Comparison of ENCODE assay signal across 8 mouse cellular contexts in genomic region chr5:123444069-123444468, GRCm38 (mm10). TPM values are rescaled to one million over a fixed set of nuclear protein-coding genes. Genes with fewer than 3 reads are reported as not detected.
DNase-seq lines count a peak whose midpoint lies in the region; ATAC-seq and TF ChIP-seq lines count a peak whose summit lies in the region.

No protein-coding gene starts in this region.

- no peak for TF ChIP-seq EP300 in MEL (IDR thresholded peaks at IDR 0.05; ENCODE audit: low read depth in 1 of 2, low read length in 2 of 2)

- no peaks in the 10 kb centered on the region for H3K27me3 ChIP-seq in MEL (ENCODE audit: control insufficient read depth in 1 of 2, insufficient read depth in 2 of 2, low read length in 2 of 2)

- WGBS in lung, adult 2 months: 56% methylated on average over 4 of the region's 4 CpGs

- H3K4me1 ChIP-seq in MEL (ENCODE audit: control insufficient read depth in 1 of 2, insufficient read depth in 2 of 2, low read length in 2 of 2): no peaks in the 10 kb centered on the region
- no peaks in the 10 kb centered on the region for H3K4me1 ChIP-seq in lung, adult 2 months (ENCODE audit: control insufficient read depth, insufficient read depth, low read length)

- no peak for TF ChIP-seq POLR2A in MEL (IDR thresholded peaks at IDR 0.05; ENCODE audit: control insufficient read depth in 1 of 2, insufficient read depth in 1 of 2, low read depth in 1 of 2, low read length in 2 of 2, poor library complexity in 1 of 2)
- TF ChIP-seq POLR2A in lung, adult 2 months (IDR thresholded peaks at IDR 0.05; ENCODE audit: borderline replicate concordance, extremely low read depth, low read depth, low read length): no peak

- no peak overlapping the region for H3K27ac ChIP-seq in MEL (ENCODE audit: control insufficient read depth, low read depth, low read length)

- H3K36me3 ChIP-seq in MEL (ENCODE audit: control insufficient read depth in 1 of 2, insufficient read depth in 2 of 2, low read length in 2 of 2): peaks cover 0 to 6% of the 10 kb centered on the region in 2 experiments; a peak in 2 of 4 replicates

- H3K9me3 ChIP-seq in MEL (replicated peaks; ENCODE audit: insufficient read depth, low read length): no peaks in the 10 kb centered on the region

- peak; percentile 78 for DNase-seq in CD4-positive, CD25-positive, alpha-beta regulatory T cell, adult 2 months (ENCODE audit: low read depth, low spot score)
- peak; percentile 72 for DNase-seq in MEL (ENCODE audit: low read depth, low spot score)
- peak; percentile 67 to 78 for DNase-seq in cerebellum, adult 18-20 months
- peak; percentile 70 to 85 for DNase-seq in frontal cortex, postnatal 36 days (ENCODE audit: low spot score in 2 of 2)
- DNase-seq in kidney, postnatal 36 days: peak; percentile 55 to 79
- peak; percentile 54 for DNase-seq in lung, adult 2 months
- peak; percentile 58 for DNase-seq in right cerebral cortex, postnatal 25 days

- TF ChIP-seq CTCF in MEL (IDR thresholded peaks at IDR 0.05 in 2 of 3, conservative IDR thresholded peaks at IDR 0.05 in 1 of 3; ENCODE audit: control insufficient read depth in 1 of 3, insufficient read depth in 1 of 3, low read depth in 2 of 3, low read length in 3 of 3, poor library complexity in 1 of 3, severe bottlenecking in 1 of 3): peak; percentile 89 to 95 (median 89)
- TF ChIP-seq CTCF in lung, adult 2 months (IDR thresholded peaks at IDR 0.05; ENCODE audit: insufficient read depth, low read length): peak; percentile 89

- no peak for ATAC-seq in CD4-positive, CD25-positive, alpha-beta regulatory T cell, adult 4 months

- H3K9ac ChIP-seq in MEL (ENCODE audit: control insufficient read depth, low read depth, low read length, poor library complexity, severe bottlenecking): no peak overlapping the region

- no peaks in the 10 kb centered on the region for H3K79me2 ChIP-seq in MEL (ENCODE audit: control insufficient read depth, insufficient read depth, low read length, poor library complexity)

- H3K4me3 ChIP-seq in MEL (ENCODE audit: control insufficient read depth in 1 of 2, insufficient read depth in 1 of 2, low read depth in 2 of 2, low read length in 2 of 2): no peak overlapping the region
- H3K4me3 ChIP-seq in lung, adult 2 months (replicated peaks; ENCODE audit: extremely low read depth, low read depth, low read length): no peak overlapping the region

- peak; percentile 79 for TF ChIP-seq RAD21 in MEL (IDR thresholded peaks at IDR 0.05; ENCODE audit: low read depth, low read length)

TF ChIP-seq in MEL, 35 proteins besides CTCF, POLR2A, EP300 and RAD21:
- TF ChIP-seq GABPA (IDR thresholded peaks at IDR 0.05; ENCODE audit: low read depth, low read length) (no peak), HCFC1 (IDR thresholded peaks at IDR 0.05; ENCODE audit: low read depth, low read length) (no peak), SMC3 (IDR thresholded peaks at IDR 0.05; ENCODE audit: low read depth, low read length) (peak; percentile 88), MYB (IDR thresholded peaks at IDR 0.05; ENCODE audit: low read depth, low read length) (no peak), USF2 (IDR thresholded peaks at IDR 0.05; ENCODE audit: borderline replicate concordance in 1 of 2, insufficient read depth in 1 of 2, low read depth in 1 of 2, low read length in 2 of 2) (no peak), TAL1 (IDR thresholded peaks at IDR 0.05; ENCODE audit: low read length) (no peak), JUND (IDR thresholded peaks at IDR 0.05; ENCODE audit: low read depth, low read length) (no peak), ZC3H11A (IDR thresholded peaks at IDR 0.05; ENCODE audit: low read depth, low read length) (peak; percentile 38), MYC (IDR thresholded peaks at IDR 0.05; ENCODE audit: low read depth, low read length) (no peak), E2F4 (IDR thresholded peaks at IDR 0.05; ENCODE audit: borderline replicate concordance, low read depth, low read length) (no peak), NRF1 (IDR thresholded peaks at IDR 0.05; ENCODE audit: insufficient read depth, low read depth, low read length, poor library complexity, severe bottlenecking) (no peak), MAZ (IDR thresholded peaks at IDR 0.05; ENCODE audit: low read depth, low read length) (no peak), MAFK (IDR thresholded peaks at IDR 0.05; ENCODE audit: borderline replicate concordance, low read depth, low read length) (no peak)

RNA-seq across cellular contexts. Expression of gene Lrrc43, which starts 45.0 kb away (rescaled TPM):
- polyA plus RNA-seq in CD4-positive, CD25-positive, alpha-beta regulatory T cell, adult 4 months (2017; shearing (Covaris generic)): not detected
- total RNA-seq in MEL (2012; rRNA removed): not detected in 2 replicates
- polyA plus RNA-seq in MEL (2012; ENCODE audit: insufficient read depth in 1 of 2, insufficient read length in 2 of 2, low read depth in 1 of 2, low replicate concordance in 2 of 2, missing spikeins in 1 of 2): not detected
- polyA plus RNA-seq in lung, adult 2 months (2012; rRNA removed): 3.4 and 3.8 TPM in 2 replicates

RNA-seq across cellular contexts. Expression of gene Il31, which starts 45.2 kb away (rescaled TPM):
- polyA plus RNA-seq in CD4-positive, CD25-positive, alpha-beta regulatory T cell, adult 4 months (2017; shearing (Covaris generic)): not detected
- not detected in 2 replicates for total RNA-seq in MEL (2012; rRNA removed)
- polyA plus RNA-seq in MEL (2012; ENCODE audit: insufficient read depth in 1 of 2, insufficient read length in 2 of 2, low read depth in 1 of 2, low replicate concordance in 2 of 2, missing spikeins in 1 of 2): not detected
- not detected in 2 replicates for polyA plus RNA-seq in lung, adult 2 months (2012; rRNA removed)

RNA-seq across cellular contexts. Expression of gene Mlxip, which starts 49.5 kb away (rescaled TPM):
- 10 to 100 TPM; 18.9 to 19.9 TPM for polyA plus RNA-seq in CD4-positive, CD25-positive, alpha-beta regulatory T cell, adult 4 months (2017; shearing (Covaris generic))
- total RNA-seq in MEL (2012; rRNA removed): 5.2 and 5.7 TPM in 2 replicates
- polyA plus RNA-seq in MEL (2012; ENCODE audit: insufficient read depth in 1 of 2, insufficient read length in 2 of 2, low read depth in 1 of 2, low replicate concordance in 2 of 2, missing spikeins in 1 of 2): 10 to 100 TPM in 1 of 2 experiments, not detected in 1; 21.9 TPM
- 61.2 and 75.4 TPM in 2 replicates for polyA plus RNA-seq in lung, adult 2 months (2012; rRNA removed)
